Mouse (Mus musculus) Patski (cell line): ENCODE data around the gene Sumo3. TPM values are rescaled to one million over a fixed set of nuclear protein-coding genes. Genes with fewer than 3 reads are reported as not detected.

Experiments used
- ATAC-seq: fragments of 100-300 bp; one replicate; pipeline ENCODE4 v1.8.0; 2021
- CTCF ChIA-PET: fragments of 350-600 bp; sonication (Branson Sonifier 250); formaldehyde crosslinking; loops from one replicate; lab custom pipeline; 2022; ENCODE audit warnings: inconsistent platforms; lab: Charles Lee
- POLR2A ChIA-PET: fragments of 350-600 bp; sonication (Branson Sonifier 250); formaldehyde crosslinking; loops from one replicate; lab custom pipeline; 2022; ENCODE audit warnings: antibody characterized with exemption, inconsistent platforms; lab: Charles Lee
- DNase-seq: peaks from one replicate; pipeline ENCODE4 v3.0.0-alpha.2; 2011; ENCODE audit warnings: low read depth, low spot score
- H3K27me3 ChIP-seq: fragments of 371-371 bp; one replicate; pipeline ENCODE4 v1.5.1; 2021
- CTCF ChIP-seq: fragments of 100-300 bp; IDR thresholded peaks from one replicate; pipeline ENCODE4 v1.5.1; 2021
- in situ Hi-C: fragments of 300-500 bp; cut with MboI; formaldehyde crosslinking; loops from 3 replicates; pipeline ENCODE4 v1.11.1; 2018; ENCODE audit warnings: low pct_unique_long_range_greater_than_20kb, mixed read lengths
- polyA plus RNA-seq: library from polyadenylated mRNA; unstranded; gene quantifications from one replicate; pipeline ENCODE4 v1.2.3, GENCODE M21; 2021

The Sumo3 gene
- polyA plus RNA-seq, 1 experiment from 2014 or later, result 235 TPM

DNA sequence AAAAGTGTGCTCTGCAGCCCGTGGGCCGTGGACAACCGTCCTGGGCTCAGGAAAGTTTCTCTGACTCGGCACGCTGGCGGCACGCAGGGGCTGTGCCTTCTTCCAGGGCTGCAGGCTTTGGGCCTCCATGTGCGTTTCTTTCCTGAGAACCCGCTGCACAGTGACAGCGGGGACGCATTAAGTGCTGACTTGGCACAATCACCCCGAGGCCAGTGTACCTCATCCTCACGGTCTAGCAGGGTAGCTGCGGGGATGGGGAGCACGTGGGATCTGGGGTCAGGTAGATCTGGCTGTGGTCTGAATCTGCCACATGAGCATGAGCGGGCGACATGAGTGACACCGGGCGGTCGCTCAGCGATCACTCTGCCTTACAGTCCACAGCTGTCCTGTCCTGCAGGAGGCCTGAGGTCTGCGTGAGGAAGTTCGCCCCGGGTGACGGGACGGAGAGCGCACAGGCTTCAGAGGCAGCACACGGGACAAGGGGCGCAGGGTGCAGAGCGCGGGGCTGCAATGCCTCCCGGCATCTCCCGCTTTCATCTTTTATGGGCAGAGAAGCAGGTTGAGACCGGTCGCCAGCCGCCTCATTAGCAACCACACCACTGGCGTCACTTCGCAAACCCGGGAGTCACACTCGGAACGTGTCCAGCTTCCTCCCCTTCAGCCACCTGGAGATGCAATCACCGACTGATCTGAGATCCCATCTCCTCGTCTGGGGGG, 58.2 kb downstream of the Sumo3 start:
- DNase-seq (no peak), ATAC-seq (no peak)
- ChIA-PET POLR2A (no interaction called here), CTCF (no interaction called here)
- in situ Hi-C loops, result no loop called here
- no peak for TF ChIP-seq CTCF
- no peaks in the 10 kb centered on the region for H3K27me3 ChIP-seq

DNA sequence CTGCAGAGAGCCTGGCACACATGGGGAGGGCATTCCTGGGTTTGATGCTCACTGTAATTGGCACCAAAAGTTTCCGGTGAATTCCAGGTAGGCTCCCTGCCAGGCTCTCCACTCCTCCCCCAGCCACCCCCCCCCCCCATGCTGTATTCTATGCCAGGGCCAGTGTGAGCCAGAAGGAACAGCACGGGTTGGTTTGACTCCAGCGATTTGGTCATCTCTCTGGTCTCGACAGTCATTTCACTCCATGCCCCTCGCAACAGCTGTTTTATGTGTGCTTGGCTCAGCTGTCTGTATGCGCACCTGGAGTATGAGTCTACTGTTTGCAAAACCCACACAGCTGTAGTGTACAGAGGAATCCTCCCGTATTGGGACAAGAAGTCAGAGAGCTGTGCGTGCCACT, 60.4 kb downstream of the Sumo3 start:
- POLR2A ChIA-PET, result interaction anchor here (0.6 to 0.7 kb wide), 2 partner anchors 10 to 59 kb away, joined by 3 to 6 read pairs; no protein-coding TSS in a partner anchor
- DNase-seq (no peak), ATAC-seq (no peak)
- TF ChIP-seq CTCF, result no peak
- CTCF ChIA-PET, result interaction anchor here (1.2 kb wide), 1 partner anchor 29 kb away, joined by 3 read pairs; no protein-coding TSS in a partner anchor
- in situ Hi-C loops, result no loop called here
- no peaks in the 10 kb centered on the region for H3K27me3 ChIP-seq

DNA sequence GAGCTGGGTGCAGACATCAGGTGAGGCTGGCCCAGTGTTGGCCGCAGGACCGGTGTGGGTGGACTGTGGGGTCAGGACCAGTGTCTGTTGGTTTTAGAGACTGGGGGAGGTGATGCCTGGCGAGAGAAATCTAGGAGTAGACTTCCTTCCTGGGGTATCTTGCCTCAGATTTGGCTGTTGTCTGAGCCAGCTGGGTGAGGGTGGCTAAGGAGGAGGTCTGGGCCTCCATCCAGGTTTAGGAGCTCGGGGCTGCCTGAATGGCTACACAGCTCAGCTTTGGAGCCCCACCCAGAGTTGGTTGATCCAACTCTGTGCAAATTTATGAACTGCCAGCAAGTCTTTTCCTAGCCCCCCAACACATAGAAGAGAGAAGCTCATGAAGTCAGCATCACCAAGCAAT, 61.5 kb downstream of the Sumo3 start:
- ATAC-seq (no peak), DNase-seq (no peak)
- no peaks in the 10 kb centered on the region for H3K27me3 ChIP-seq
- no peak for TF ChIP-seq CTCF
- POLR2A ChIA-PET, result no interaction called here
- CTCF ChIA-PET, result interaction anchor here (0.7 to 0.8 kb wide), 2 partner anchors 17 to 40 kb away, joined by 3 read pairs; no protein-coding TSS in a partner anchor
- in situ Hi-C loops, result no loop called here

Other genes starting within 250 kb of the Sumo3 start
- 12.4 TPM for gene Adarb1, start 187.8 kb upstream of the Sumo3 start, polyA plus RNA-seq
- gene Fam207a, start 90.3 kb upstream of the Sumo3 start, polyA plus RNA-seq, result 32.2 TPM
- gene Itgb2, start 75.8 kb upstream of the Sumo3 start, polyA plus RNA-seq, result 0.68 TPM
- gene Pttg1ip, start 24.4 kb upstream of the Sumo3 start, polyA plus RNA-seq, result 339 TPM
- gene Gm49325, start 100 bp downstream of the Sumo3 start, polyA plus RNA-seq, result 5.5 TPM
- 67.6 TPM for gene Ube2g2, start 16.2 kb downstream of the Sumo3 start, polyA plus RNA-seq
- not detected for gene Tspear, start 80.5 kb downstream of the Sumo3 start, polyA plus RNA-seq
- not detected for gene Gm19402, start 84.7 kb downstream of the Sumo3 start, polyA plus RNA-seq
- not detected for gene Gm9508, start 91.1 kb downstream of the Sumo3 start, polyA plus RNA-seq
- not detected for gene Gm10272, start 100.5 kb downstream of the Sumo3 start, polyA plus RNA-seq
- not detected for gene Gm10024, start 105.4 kb downstream of the Sumo3 start, polyA plus RNA-seq
- gene Gm10142, start 109.7 kb downstream of the Sumo3 start, polyA plus RNA-seq, result not detected
- gene Krtap12-1, start 114.5 kb downstream of the Sumo3 start, polyA plus RNA-seq, result not detected
- gene Gm10100, start 120.4 kb downstream of the Sumo3 start, polyA plus RNA-seq, result not detected
- gene Gm18596, start 136.5 kb downstream of the Sumo3 start, polyA plus RNA-seq, result not detected
- gene Gm9736, start 145.3 kb downstream of the Sumo3 start, polyA plus RNA-seq, result not detected
- gene Gm3233, start 153.6 kb downstream of the Sumo3 start, polyA plus RNA-seq, result not detected
- not detected for gene Gm3238, start 165.2 kb downstream of the Sumo3 start, polyA plus RNA-seq
- gene Gm7138, start 170.8 kb downstream of the Sumo3 start, polyA plus RNA-seq, result not detected
- gene Gm3250, start 176.4 kb downstream of the Sumo3 start, polyA plus RNA-seq, result not detected
- not detected for gene Gm7137, start 182.1 kb downstream of the Sumo3 start, polyA plus RNA-seq
- gene Gm9639, start 189.0 kb downstream of the Sumo3 start, polyA plus RNA-seq, result not detected
- not detected for gene Gm19668, start 193.0 kb downstream of the Sumo3 start, polyA plus RNA-seq
- gene Gm9507, start 205.7 kb downstream of the Sumo3 start, polyA plus RNA-seq, result not detected
- gene Gm2696, start 208.6 kb downstream of the Sumo3 start, polyA plus RNA-seq, result not detected
- gene Krtap10-4, start 221.0 kb downstream of the Sumo3 start, polyA plus RNA-seq, result not detected
- not detected for gene Krtap10-10, start 229.8 kb downstream of the Sumo3 start, polyA plus RNA-seq
- not detected for gene Gm36176, start 240.7 kb downstream of the Sumo3 start, polyA plus RNA-seq
- not detected for gene Gm10318, start 246.8 kb downstream of the Sumo3 start, polyA plus RNA-seq